Mouse (Mus musculus): ENCODE results near the gene Zc2hc1c. TPM values are rescaled to one million over a fixed set of nuclear protein-coding genes. Genes with fewer than 3 reads are reported as not detected.

The Zc2hc1c gene
- polyA plus RNA-seq, 1 experiment from 2014 or later = 0.95 TPM

GRCm38 (mm10) chr12:85330153-85330552 is 41.8 kb downstream of the Zc2hc1c start:
- no peak overlapping the region for H3K27ac ChIP-seq (replicated peaks; ENCODE audit: low read depth, low read length)
- no peak for ATAC-seq (replicated peaks; ENCODE audit: insufficient number of reproducible peaks, low FRiP score, low TSS enrichment, low read depth)
- H3K9me3 ChIP-seq (replicated peaks; ENCODE audit: control insufficient read depth, low read length) = no peaks in the 10 kb centered on the region
- no peak overlapping the region for H3K4me3 ChIP-seq (ENCODE audit: low read depth, low read length)
- H3K9ac ChIP-seq (replicated peaks; ENCODE audit: low read length) = no peak overlapping the region
- peaks cover 4% of the 10 kb centered on the region for H3K36me3 ChIP-seq (replicated peaks; ENCODE audit: control insufficient read depth, insufficient read depth, low read depth, low read length)
- DNase-seq (ENCODE audit: low spot score) = no peak
- 92% methylated on average over 7 of the region's 7 CpGs for WGBS
- H3K4me1 ChIP-seq (ENCODE audit: control insufficient read depth, insufficient read depth, low read length) = no peaks in the 10 kb centered on the region
- no peak overlapping the region for H3K4me2 ChIP-seq (ENCODE audit: low read depth, low read length)
- H3K27me3 ChIP-seq (ENCODE audit: control insufficient read depth, insufficient read depth, low read length) = no peaks in the 10 kb centered on the region

- 86% methylated on average over 6 of the region's 6 CpGs for WGBS
- no peak for DNase-seq (ENCODE audit: low spot score)
- Histone ChIP-seq H3K27me3 (ENCODE audit: control insufficient read depth, insufficient read depth, low read length) (no peaks in the 10 kb centered on the region), H3K27ac (replicated peaks; ENCODE audit: low read depth, low read length) (no peak overlapping the region), H3K4me1 (ENCODE audit: control insufficient read depth, insufficient read depth, low read length) (no peaks in the 10 kb centered on the region), H3K4me3 (ENCODE audit: low read depth, low read length) (no peak overlapping the region; the same call in 1 of the 2 replicates), H3K4me2 (ENCODE audit: low read depth, low read length) (no peak overlapping the region; the same call in 1 of the 2 replicates), H3K9me3 (replicated peaks; ENCODE audit: control insufficient read depth, low read length) (no peaks in the 10 kb centered on the region), H3K9ac (replicated peaks; ENCODE audit: low read length) (no peak overlapping the region), H3K36me3 (replicated peaks; ENCODE audit: control insufficient read depth, insufficient read depth, low read depth, low read length) (no peaks in the 10 kb centered on the region; the same call in none of the 2 replicates)
- ATAC-seq (replicated peaks; ENCODE audit: insufficient number of reproducible peaks, low FRiP score, low TSS enrichment, low read depth) = no peak
Observed at GRCm38 (mm10) chr12:85337567-85338311, 49.3 kb downstream of the Zc2hc1c start.

- Histone ChIP-seq H3K4me3 (ENCODE audit: low read depth, low read length) (peak overlapping the region; percentile 85), H3K27ac (replicated peaks; ENCODE audit: low read depth, low read length) (peak overlapping the region; percentile 70), H3K9me3 (replicated peaks; ENCODE audit: control insufficient read depth, low read length) (no peaks in the 10 kb centered on the region), H3K9ac (replicated peaks; ENCODE audit: low read length) (peak overlapping the region; percentile 89), H3K4me1 (ENCODE audit: control insufficient read depth, insufficient read depth, low read length) (no peaks in the 10 kb centered on the region), H3K36me3 (replicated peaks; ENCODE audit: control insufficient read depth, insufficient read depth, low read depth, low read length) (no peaks in the 10 kb centered on the region; the same call in 1 of the 2 replicates), H3K4me2 (ENCODE audit: low read depth, low read length) (peak overlapping the region; percentile 72), H3K27me3 (ENCODE audit: control insufficient read depth, insufficient read depth, low read length) (no peaks in the 10 kb centered on the region)
- WGBS = 0% methylated on average over 41 of the region's 42 CpGs
- DNase-seq (ENCODE audit: low spot score) (peak; percentile 47), ATAC-seq (replicated peaks; ENCODE audit: insufficient number of reproducible peaks, low FRiP score, low TSS enrichment, low read depth) (peak; percentile 57)
Observed at GRCm38 (mm10) chr12:85338815-85339214, 50.4 kb downstream of the Zc2hc1c start.

- Histone ChIP-seq H3K27ac (replicated peaks; ENCODE audit: low read depth, low read length) (peak within 1 kb of the TSS; percentile 70), H3K9me3 (replicated peaks; ENCODE audit: control insufficient read depth, low read length) (no peaks in the 10 kb centered on the region), H3K9ac (replicated peaks; ENCODE audit: low read length) (peak within 1 kb of the TSS; percentile 89), H3K36me3 (replicated peaks; ENCODE audit: control insufficient read depth, insufficient read depth, low read depth, low read length) (no peaks in the 10 kb centered on the region; the same call in 1 of the 2 replicates), H3K4me1 (ENCODE audit: control insufficient read depth, insufficient read depth, low read length) (no peaks in the 10 kb centered on the region), H3K4me3 (ENCODE audit: low read depth, low read length) (peak within 1 kb of the TSS; percentile 85), H3K4me2 (ENCODE audit: low read depth, low read length) (peak within 1 kb of the TSS; percentile 72), H3K27me3 (ENCODE audit: control insufficient read depth, insufficient read depth, low read length) (no peaks in the 10 kb centered on the region)
- ATAC-seq (replicated peaks; ENCODE audit: insufficient number of reproducible peaks, low FRiP score, low TSS enrichment, low read depth) = peak; percentile 75
- DNase-seq (ENCODE audit: low spot score) = peak; percentile 96
- 0% methylated on average over 36 of the region's 36 CpGs for WGBS
Observed at GRCm38 (mm10) chr12:85339243-85339729, 50.9 kb downstream of the Zc2hc1c start, which contains the start of gene Nek9. Nek9 (minus strand) TSS chr12:85339362.

- H3K27ac ChIP-seq (replicated peaks; ENCODE audit: low read depth, low read length) = no peak overlapping the region
- H3K36me3 ChIP-seq (replicated peaks; ENCODE audit: control insufficient read depth, insufficient read depth, low read depth, low read length) = no peaks in the 10 kb centered on the region
- no peaks in the 10 kb centered on the region for H3K9me3 ChIP-seq (replicated peaks; ENCODE audit: control insufficient read depth, low read length)
- H3K9ac ChIP-seq (replicated peaks; ENCODE audit: low read length) = no peak overlapping the region
- peak; percentile 9 for DNase-seq (ENCODE audit: low spot score)
- peak overlapping the region; percentile 85; the same call in 1 of the 2 replicates for H3K4me3 ChIP-seq (ENCODE audit: low read depth, low read length)
- H3K4me1 ChIP-seq (ENCODE audit: control insufficient read depth, insufficient read depth, low read length) = no peaks in the 10 kb centered on the region
- no peaks in the 10 kb centered on the region for H3K27me3 ChIP-seq (ENCODE audit: control insufficient read depth, insufficient read depth, low read length)
- 44% methylated on average over 4 of the region's 4 CpGs for WGBS
- peak overlapping the region; percentile 72 for H3K4me2 ChIP-seq (ENCODE audit: low read depth, low read length)
- no peak for ATAC-seq (replicated peaks; ENCODE audit: insufficient number of reproducible peaks, low FRiP score, low TSS enrichment, low read depth)
Observed at GRCm38 (mm10) chr12:85339947-85340346, 51.6 kb downstream of the Zc2hc1c start.

GRCm38 (mm10) chr12:85341131-85341530 is 52.7 kb downstream of the Zc2hc1c start:
- no peak overlapping the region for H3K4me2 ChIP-seq (ENCODE audit: low read depth, low read length)
- no peak for ATAC-seq (replicated peaks; ENCODE audit: insufficient number of reproducible peaks, low FRiP score, low TSS enrichment, low read depth)
- no peaks in the 10 kb centered on the region for H3K9me3 ChIP-seq (replicated peaks; ENCODE audit: control insufficient read depth, low read length)
- H3K9ac ChIP-seq (replicated peaks; ENCODE audit: low read length) = no peak overlapping the region
- H3K27me3 ChIP-seq (ENCODE audit: control insufficient read depth, insufficient read depth, low read length) = no peaks in the 10 kb centered on the region
- H3K27ac ChIP-seq (replicated peaks; ENCODE audit: low read depth, low read length) = no peak overlapping the region
- no peaks in the 10 kb centered on the region for H3K4me1 ChIP-seq (ENCODE audit: control insufficient read depth, insufficient read depth, low read length)
- H3K36me3 ChIP-seq (replicated peaks; ENCODE audit: control insufficient read depth, insufficient read depth, low read depth, low read length) = no peaks in the 10 kb centered on the region
- DNase-seq (ENCODE audit: low spot score) = peak; percentile 90
- WGBS = 78% methylated on average over 1 of the region's 1 CpGs
- H3K4me3 ChIP-seq (ENCODE audit: low read depth, low read length) = no peak overlapping the region

GRCm38 (mm10) chr12:85342310-85342709 is 53.9 kb downstream of the Zc2hc1c start:
- Histone ChIP-seq H3K4me3 (ENCODE audit: low read depth, low read length) (no peak overlapping the region), H3K9me3 (replicated peaks; ENCODE audit: control insufficient read depth, low read length) (no peaks in the 10 kb centered on the region), H3K27ac (replicated peaks; ENCODE audit: low read depth, low read length) (no peak overlapping the region), H3K9ac (replicated peaks; ENCODE audit: low read length) (no peak overlapping the region), H3K27me3 (ENCODE audit: control insufficient read depth, insufficient read depth, low read length) (no peaks in the 10 kb centered on the region), H3K4me2 (ENCODE audit: low read depth, low read length) (no peak overlapping the region), H3K36me3 (replicated peaks; ENCODE audit: control insufficient read depth, insufficient read depth, low read depth, low read length) (no peaks in the 10 kb centered on the region), H3K4me1 (ENCODE audit: control insufficient read depth, insufficient read depth, low read length) (no peaks in the 10 kb centered on the region)
- DNase-seq (ENCODE audit: low spot score) (no peak), ATAC-seq (replicated peaks; ENCODE audit: insufficient number of reproducible peaks, low FRiP score, low TSS enrichment, low read depth) (no peak)
- 81% methylated on average over 4 of the region's 4 CpGs for WGBS

GRCm38 (mm10) chr12:85344252-85344651 is 55.9 kb downstream of the Zc2hc1c start:
- Histone ChIP-seq H3K27ac (replicated peaks; ENCODE audit: low read depth, low read length) (no peak overlapping the region), H3K4me2 (ENCODE audit: low read depth, low read length) (no peak overlapping the region), H3K27me3 (ENCODE audit: control insufficient read depth, insufficient read depth, low read length) (no peaks in the 10 kb centered on the region), H3K9me3 (replicated peaks; ENCODE audit: control insufficient read depth, low read length) (no peaks in the 10 kb centered on the region), H3K9ac (replicated peaks; ENCODE audit: low read length) (no peak overlapping the region), H3K4me1 (ENCODE audit: control insufficient read depth, insufficient read depth, low read length) (no peaks in the 10 kb centered on the region), H3K36me3 (replicated peaks; ENCODE audit: control insufficient read depth, insufficient read depth, low read depth, low read length) (no peaks in the 10 kb centered on the region), H3K4me3 (ENCODE audit: low read depth, low read length) (no peak overlapping the region)
- 65% methylated on average over 7 of the region's 7 CpGs for WGBS
- no peak for ATAC-seq (replicated peaks; ENCODE audit: insufficient number of reproducible peaks, low FRiP score, low TSS enrichment, low read depth)
- DNase-seq (ENCODE audit: low spot score) = peak; percentile 64

Measured in embryonic facial prominence, embryonic 11.5 days (tissue).